Comparison of ENCODE assay signal across 8 mouse cellular contexts in genomic region chr1:106173621-106174156, GRCm38 (mm10). TPM values are rescaled to one million over a fixed set of nuclear protein-coding genes. Genes with fewer than 3 reads are reported as not detected.
DNase-seq lines count a peak whose midpoint lies in the region; ATAC-seq and TF ChIP-seq lines count a peak whose summit lies in the region.

No protein-coding gene starts in this region.

- no peak overlapping the region for H3K27ac ChIP-seq in lung, embryonic 15.5 days
- no peak overlapping the region for H3K27ac ChIP-seq in embryonic facial prominence, embryonic 15.5 days (replicated peaks)
- H3K27ac ChIP-seq in limb, embryonic 10.5 days = no peak overlapping the region
- H3K27ac ChIP-seq in small intestine, adult 2 months (ENCODE audit: insufficient read depth, low read depth, low read length) = no peak overlapping the region

- 40% methylated on average over 9 of the region's 9 CpGs for WGBS in lung, embryonic 15.5 days
- WGBS in embryonic facial prominence, embryonic 15.5 days = 55% methylated on average over 9 of the region's 9 CpGs
- WGBS in limb, embryonic 10.5 days = 53% methylated on average over 9 of the region's 9 CpGs
- WGBS in small intestine, adult 2 months = 30% methylated on average over 9 of the region's 9 CpGs

- TF ChIP-seq POLR2A in small intestine, adult 2 months (IDR thresholded peaks at IDR 0.05; ENCODE audit: low read depth, low read length) = no peak

- no peaks in the 10 kb centered on the region for H3K27me3 ChIP-seq in lung, embryonic 15.5 days
- no peaks in the 10 kb centered on the region for H3K27me3 ChIP-seq in embryonic facial prominence, embryonic 15.5 days
- H3K27me3 ChIP-seq in limb, embryonic 10.5 days (ENCODE audit: low read depth, poor library complexity, severe bottlenecking) = no peaks in the 10 kb centered on the region
- no peaks in the 10 kb centered on the region for H3K27me3 ChIP-seq in small intestine, adult 2 months (ENCODE audit: control insufficient read depth, insufficient read depth, low read length)

- no peak for ATAC-seq in lung, embryonic 15.5 days (ENCODE audit: borderline replicate concordance, extremely low read depth, low FRiP score, low TSS enrichment)
- no peak for ATAC-seq in embryonic facial prominence, embryonic 15.5 days (ENCODE audit: insufficient number of reproducible peaks, low FRiP score, low TSS enrichment, low read depth)

- H3K4me1 ChIP-seq in lung, embryonic 15.5 days = peaks cover 23% of the 10 kb centered on the region
- peaks cover 18% of the 10 kb centered on the region for H3K4me1 ChIP-seq in embryonic facial prominence, embryonic 15.5 days
- H3K4me1 ChIP-seq in limb, embryonic 10.5 days = peaks cover 30% of the 10 kb centered on the region
- peaks cover 6% of the 10 kb centered on the region; the same call in 1 of the 2 replicates for H3K4me1 ChIP-seq in small intestine, adult 2 months (ENCODE audit: control insufficient read depth, insufficient read depth, insufficient read length, low read length)

- H3K9ac ChIP-seq in lung, embryonic 15.5 days = peak overlapping the region; percentile 81
- peak overlapping the region; percentile 91; the same call in 1 of the 2 replicates for H3K9ac ChIP-seq in embryonic facial prominence, embryonic 15.5 days

- peak overlapping the region; percentile 68 for H3K4me3 ChIP-seq in lung, embryonic 15.5 days
- peak overlapping the region; percentile 77 for H3K4me3 ChIP-seq in embryonic facial prominence, embryonic 15.5 days (replicated peaks)
- H3K4me3 ChIP-seq in limb, embryonic 10.5 days = peak overlapping the region; percentile 78
- H3K4me3 ChIP-seq in small intestine, adult 2 months (ENCODE audit: low read depth, low read length) = peak overlapping the region; percentile 97

- no peaks in the 10 kb centered on the region for H3K36me3 ChIP-seq in lung, embryonic 15.5 days
- H3K36me3 ChIP-seq in embryonic facial prominence, embryonic 15.5 days = no peaks in the 10 kb centered on the region
- no peaks in the 10 kb centered on the region for H3K36me3 ChIP-seq in limb, embryonic 10.5 days
- H3K36me3 ChIP-seq in small intestine, adult 2 months (ENCODE audit: control insufficient read depth, insufficient read depth, low read length) = no peaks in the 10 kb centered on the region

- no peak for TF ChIP-seq CTCF in small intestine, adult 2 months (IDR thresholded peaks at IDR 0.05; ENCODE audit: extremely low read depth, insufficient read length, insufficient replicate concordance, low read depth, low read length)

- no peaks in the 10 kb centered on the region for H3K9me3 ChIP-seq in lung, embryonic 15.5 days
- no peaks in the 10 kb centered on the region for H3K9me3 ChIP-seq in embryonic facial prominence, embryonic 15.5 days (replicated peaks)
- H3K9me3 ChIP-seq in limb, embryonic 10.5 days (replicated peaks) = no peaks in the 10 kb centered on the region

- no peak for DNase-seq in lung, postnatal 14 days
- DNase-seq in limb, embryonic 10.5 days (ENCODE audit: low spot score) = no peak
- no peak for DNase-seq in T-cell, adult 2 months (ENCODE audit: low spot score)
- DNase-seq in cerebellum, postnatal 4 days (ENCODE audit: low spot score in 2 of 2) = no peak
- DNase-seq in left cerebral cortex, adult 8-10 months (ENCODE audit: low spot score in 2 of 2) = no peak

- H3K4me2 ChIP-seq in lung, embryonic 15.5 days = peak overlapping the region; percentile 78
- peak overlapping the region; percentile 67 for H3K4me2 ChIP-seq in embryonic facial prominence, embryonic 15.5 days (replicated peaks)

RNA-seq across cellular contexts. Expression of gene Phlpp1, which starts 2.1 kb away (rescaled TPM):
- polyA plus RNA-seq in lung, embryonic 15.5 days (2015; fragmentation: Nextera tagmentation; extraction: Ambion mirVana) = 3.2 and 3.6 TPM in 2 replicates
- 4.7 and 5.1 TPM in 2 replicates for polyA plus RNA-seq in embryonic facial prominence, embryonic 15.5 days (2015; fragmentation: Nextera tagmentation; extraction: Ambion mirVana)
- polyA plus RNA-seq in limb, embryonic 10.5 days (2016; fragmentation: Nextera tagmentation; extraction: Ambion mirVana) = 2.8 and 3.0 TPM in 2 replicates
- polyA plus RNA-seq in small intestine, adult 2 months (2012; rRNA removed) = 5.1 and 6.5 TPM in 2 replicates
- total RNA-seq in left cerebral cortex, adult 8-10 months (2022) = 10 to 100 TPM; 69.4 to 81.7 (median 75.3) TPM
